Mouse (Mus musculus): Measurements from ENCODE around the gene Armc2.

- TF ChIP-seq CTCF (IDR thresholded peaks at IDR 0.05; ENCODE audit: borderline replicate concordance, insufficient read depth, low read length) (no peak), POLR2A (IDR thresholded peaks at IDR 0.05; ENCODE audit: low read depth, low read length) (no peak)
These were observed 4.2 kb downstream of the Armc2 start for GRCm38 (mm10) chr10:42014086-42014485.
